Mouse (Mus musculus) heart, embryonic 10.5 days (tissue): ENCODE results near the gene Pld5. TPM values are rescaled to one million over a fixed set of nuclear protein-coding genes. Genes with fewer than 3 reads are reported as not detected.
"Not testable (repeated sequence)": the region's sequence is repeated elsewhere in the genome, so short reads cannot be mapped to it uniquely, and the experiment has no call there.

Experiments used
- DNase-seq: peaks from one replicate; pipeline ENCODE4 v3.0.0-alpha.2; 2017; ENCODE audit warnings: low spot score
- H3K27ac ChIP-seq: fragments of 300-500 bp; sonication (generic); 2 replicates; pipeline ENCODE4 v1.5.1; 2016; ENCODE audit warnings: mild to moderate bottlenecking
- H3K27me3 ChIP-seq: fragments of 300-500 bp; sonication (generic); 2 replicates; pipeline ENCODE4 v1.6.1; 2016; ENCODE audit warnings: mild to moderate bottlenecking; ENCODE audit not compliant: poor library complexity, insufficient read depth, severe bottlenecking
- H3K36me3 ChIP-seq: fragments of 300-500 bp; sonication (generic); 2 replicates; pipeline ENCODE4 v1.6.1; 2016; ENCODE audit warnings: mild to moderate bottlenecking, moderate library complexity
- H3K4me1 ChIP-seq: fragments of 300-500 bp; sonication (generic); 2 replicates; pipeline ENCODE4 v1.6.1; 2016; ENCODE audit warnings: mild to moderate bottlenecking
- H3K4me3 ChIP-seq: fragments of 300-500 bp; sonication (generic); 2 replicates; pipeline ENCODE4 v1.5.1; 2016; ENCODE audit warnings: mild to moderate bottlenecking, moderate library complexity
- H3K9me3 ChIP-seq: fragments of 300-500 bp; sonication (generic); 2 replicates; pipeline ENCODE4 v1.6.1; 2016; ENCODE audit warnings: mild to moderate bottlenecking, moderate library complexity
- WGBS: fragments of 180-500 bp; shearing (Covaris S2); methylation state at CpG from one replicate; pipeline ENCODE4 v1.1.7; 2016; 5-methylcytosine and 5-hydroxymethylcytosine counted together
- polyA plus RNA-seq: library from polyadenylated mRNA; unstranded; fragments of >200 nt; fragmentation: Nextera tagmentation; extraction: Ambion mirVana; gene quantifications from 2 replicates; pipeline ENCODE4 v1.2.1, GENCODE M21; 2016

Gene Pld5
- polyA plus RNA-seq, 1 experiment from 2014 or later: 0.31 TPM

GRCm38 (mm10) chr1:176024501-176024900 lies 250.6 kb downstream of the Pld5 start:
- Histone ChIP-seq H3K27ac (no peak overlapping the region), H3K27me3 (no peaks in the 10 kb centered on the region), H3K9me3 (no peaks in the 10 kb centered on the region), H3K4me1 (no peaks in the 10 kb centered on the region), H3K36me3 (no peaks in the 10 kb centered on the region), H3K4me3 (no peak overlapping the region)
- 27% methylated on average over 1 of the region's 1 CpGs for WGBS
- DNase-seq: no peak

DNA sequence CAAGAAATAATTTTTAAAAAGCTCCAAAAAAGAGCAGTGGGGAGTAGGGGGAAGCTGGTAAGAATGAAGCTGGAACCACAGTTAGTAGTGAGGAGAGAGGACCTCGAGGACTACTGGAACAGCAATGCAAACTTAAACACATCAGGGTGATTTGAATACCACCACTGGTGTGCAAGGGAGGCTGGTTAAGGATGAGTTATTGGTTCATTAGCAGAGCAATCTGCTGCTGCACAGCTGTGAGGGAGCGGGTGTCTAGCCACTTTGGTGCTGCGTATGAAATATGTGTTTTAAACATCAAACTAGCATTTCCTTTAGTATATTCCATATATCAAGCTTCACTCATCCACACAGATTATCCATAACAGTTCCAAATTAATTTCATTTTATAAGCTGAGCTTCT lies 256.6 kb downstream of the Pld5 start:
- Histone ChIP-seq H3K36me3 (no peaks in the 10 kb centered on the region), H3K4me3 (no peak overlapping the region), H3K27ac (no peak overlapping the region), H3K9me3 (no peaks in the 10 kb centered on the region), H3K27me3 (no peaks in the 10 kb centered on the region), H3K4me1 (no peaks in the 10 kb centered on the region)
- peak; percentile 45 for DNase-seq
- 92% methylated on average over 3 of the region's 3 CpGs for WGBS

- no peak overlapping the region for H3K4me3 ChIP-seq
- no peaks in the 10 kb centered on the region for H3K36me3 ChIP-seq
- H3K27me3 ChIP-seq: no peaks in the 10 kb centered on the region
- no peak for DNase-seq
- no peaks in the 10 kb centered on the region for H3K4me1 ChIP-seq
- whole genome bisulfite sequencing: 67% methylated on average over 3 of the region's 3 CpGs
- H3K9me3 ChIP-seq: no peaks in the 10 kb centered on the region
- no peak overlapping the region for H3K27ac ChIP-seq
These were observed 259.0 kb downstream of the Pld5 start for GRCm38 (mm10) chr1:176016076-176016475.

- Histone ChIP-seq H3K27me3 (no peaks in the 10 kb centered on the region), H3K36me3 (no peaks in the 10 kb centered on the region), H3K4me3 (no peak overlapping the region), H3K27ac (no peak overlapping the region), H3K9me3 (no peaks in the 10 kb centered on the region), H3K4me1 (no peaks in the 10 kb centered on the region)
- DNase-seq: peak; percentile 31
- WGBS: 64% methylated on average over 3 of the region's 3 CpGs
These were observed 261.4 kb downstream of the Pld5 start for GRCm38 (mm10) chr1:176013497-176014268.

GRCm38 (mm10) chr1:176011535-176011934 lies 263.6 kb downstream of the Pld5 start:
- no peak for DNase-seq
- no peaks in the 10 kb centered on the region for H3K36me3 ChIP-seq
- H3K4me1 ChIP-seq: no peaks in the 10 kb centered on the region
- no peak overlapping the region for H3K4me3 ChIP-seq
- no peaks in the 10 kb centered on the region for H3K27me3 ChIP-seq
- H3K27ac ChIP-seq: no peak overlapping the region
- H3K9me3 ChIP-seq: no peaks in the 10 kb centered on the region

DNA sequence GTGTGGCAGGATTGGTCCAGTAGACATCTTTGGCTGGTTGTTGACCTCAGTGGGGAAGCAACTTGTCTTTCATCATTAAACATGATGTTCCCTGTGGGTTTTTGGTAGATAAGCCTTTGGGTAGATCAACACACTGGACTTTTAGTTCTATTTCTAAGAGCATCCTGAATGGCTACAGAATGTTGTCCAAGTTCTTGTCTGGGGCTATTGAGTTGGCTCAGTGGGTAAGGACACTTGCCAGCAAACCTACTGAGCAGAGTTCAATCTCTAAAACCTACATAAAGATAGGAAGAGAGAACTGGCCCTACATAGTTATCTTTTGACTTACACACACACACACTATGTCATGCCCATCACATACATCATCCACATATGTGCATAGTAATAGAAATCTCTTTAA lies 264.0 kb downstream of the Pld5 start:
- no peak overlapping the region for H3K27ac ChIP-seq
- H3K4me1 ChIP-seq: no peaks in the 10 kb centered on the region
- no peak overlapping the region for H3K4me3 ChIP-seq
- no peaks in the 10 kb centered on the region for H3K36me3 ChIP-seq
- H3K27me3 ChIP-seq: no peaks in the 10 kb centered on the region
- no peak for DNase-seq
- no peaks in the 10 kb centered on the region for H3K9me3 ChIP-seq

DNA sequence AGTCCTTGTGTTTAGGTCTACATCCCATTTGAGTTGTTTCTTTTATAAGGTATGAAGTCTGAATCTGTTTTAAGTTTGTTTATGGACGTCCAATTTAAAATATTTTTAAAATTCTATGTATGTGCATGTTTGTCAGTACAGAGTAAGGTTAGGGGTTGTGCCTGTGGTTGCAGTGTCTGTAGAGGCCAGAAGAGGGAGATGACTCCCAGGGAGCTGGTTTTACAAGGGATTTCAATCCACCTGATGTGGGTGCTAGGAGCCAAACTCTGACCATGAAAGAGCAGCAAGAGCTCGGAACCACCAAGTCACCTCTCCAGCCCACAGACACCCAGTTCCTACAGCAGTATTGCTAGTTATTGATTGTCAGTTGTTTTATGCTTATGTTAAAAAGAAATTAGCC lies 266.7 kb downstream of the Pld5 start:
- no peaks in the 10 kb centered on the region for H3K4me1 ChIP-seq
- no peaks in the 10 kb centered on the region for H3K36me3 ChIP-seq
- peak; percentile 41 for DNase-seq
- H3K4me3 ChIP-seq: no peak overlapping the region
- H3K27me3 ChIP-seq: no peaks in the 10 kb centered on the region
- no peak overlapping the region for H3K27ac ChIP-seq
- WGBS: 69% methylated on average over 2 of the region's 2 CpGs
- no peaks in the 10 kb centered on the region for H3K9me3 ChIP-seq

- DNase-seq: peak; percentile 61
- WGBS: 64% methylated on average over 5 of the region's 5 CpGs
- H3K36me3 ChIP-seq: no peaks in the 10 kb centered on the region
These were observed 274.5 kb downstream of the Pld5 start for GRCm38 (mm10) chr1:176000599-176000998.

GRCm38 (mm10) chr1:175997076-175997651 lies 277.9 kb downstream of the Pld5 start:
- Histone ChIP-seq H3K27ac (no peak overlapping the region), H3K4me1 (no peaks in the 10 kb centered on the region; the same call in 1 of the 2 replicates), H3K9me3 (no peaks in the 10 kb centered on the region), H3K27me3 (no peaks in the 10 kb centered on the region), H3K36me3 (no peaks in the 10 kb centered on the region), H3K4me3 (no peak overlapping the region)
- DNase-seq: peak; percentile 58
- 73% methylated on average over 7 of the region's 7 CpGs for WGBS

More at GRCm38 (mm10) chr1:176000599-176000998, 274.5 kb downstream of the Pld5 start:
- Histone ChIP-seq H3K4me3 (no peak overlapping the region), H3K27ac (no peak overlapping the region), H3K4me1 (no peaks in the 10 kb centered on the region; the same call in 1 of the 2 replicates), H3K27me3 (no peaks in the 10 kb centered on the region), H3K9me3 (no peaks in the 10 kb centered on the region)

DNA sequence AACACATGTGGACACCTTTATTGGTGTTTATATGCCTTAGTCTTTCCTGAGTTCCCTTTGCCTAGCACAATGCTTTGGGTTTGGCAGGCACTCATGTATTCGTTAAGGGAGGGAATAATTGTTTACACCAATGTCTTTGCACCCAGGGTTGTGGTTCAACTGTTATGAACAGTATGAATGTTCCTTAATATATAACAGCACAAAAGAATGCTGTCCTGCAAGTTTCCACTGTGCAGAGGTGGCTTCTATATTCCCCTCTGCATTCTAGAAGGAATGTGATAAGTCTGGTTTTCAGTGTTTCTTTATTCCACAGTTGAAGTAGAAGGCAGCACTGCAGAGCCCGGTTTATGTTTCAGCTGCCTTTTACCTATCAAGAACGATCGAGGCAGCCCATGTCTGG lies 286.2 kb downstream of the Pld5 start:
- H3K27me3 ChIP-seq: no peaks in the 10 kb centered on the region
- H3K4me3 ChIP-seq: no peak overlapping the region
- no peaks in the 10 kb centered on the region for H3K9me3 ChIP-seq
- 80% methylated on average over 4 of the region's 4 CpGs for WGBS
- no peaks in the 10 kb centered on the region for H3K4me1 ChIP-seq
- DNase-seq: peak; percentile 17
- H3K27ac ChIP-seq: no peak overlapping the region
- H3K36me3 ChIP-seq: no peaks in the 10 kb centered on the region

- WGBS: 88% methylated on average over 5 of the region's 5 CpGs
- no peaks in the 10 kb centered on the region for H3K4me1 ChIP-seq
- peak; percentile 52 for DNase-seq
- H3K27me3 ChIP-seq: no peaks in the 10 kb centered on the region
- H3K27ac ChIP-seq: no peak overlapping the region
- H3K36me3 ChIP-seq: no peaks in the 10 kb centered on the region
- no peak overlapping the region for H3K4me3 ChIP-seq
- H3K9me3 ChIP-seq: no peaks in the 10 kb centered on the region
These were observed 286.7 kb downstream of the Pld5 start for GRCm38 (mm10) chr1:175988448-175988847.

GRCm38 (mm10) chr1:175979014-175979413 lies 296.1 kb downstream of the Pld5 start, which contains the start of gene Rbm8a2:
Rbm8a2 (minus strand) TSS chr1:175979114.
- 88% methylated on average over 7 of the region's 7 CpGs for WGBS
- not testable (repeated sequence) for H3K4me1 ChIP-seq

GRCm38 (mm10) chr1:175970710-175971109 lies 304.4 kb downstream of the Pld5 start:
- Histone ChIP-seq H3K4me1 (no peaks in the 10 kb centered on the region), H3K27ac (no peak overlapping the region), H3K27me3 (no peaks in the 10 kb centered on the region), H3K4me3 (no peak overlapping the region), H3K9me3 (no peaks in the 10 kb centered on the region), H3K36me3 (no peaks in the 10 kb centered on the region)
- 88% methylated on average over 5 of the region's 5 CpGs for WGBS
- DNase-seq: no peak

More at GRCm38 (mm10) chr1:175979014-175979413, 296.1 kb downstream of the Pld5 start, which contains the start of gene Rbm8a2:
- H3K4me3 ChIP-seq, H3K9me3 ChIP-seq, H3K27me3 ChIP-seq, H3K36me3 ChIP-seq, DNase-seq, H3K27ac ChIP-seq: not testable (repeated sequence)
